Mouse (Mus musculus) testis, adult 2 months (tissue): ENCODE measurements around the gene Akap13.

ENCODE experiments used
- CTCF ChIP-seq: fragments of 200-500 bp; IDR thresholded peaks from 2 replicates; pipeline ENCODE4 v1.5.1; 2012; ENCODE audit warnings: low read depth, mild to moderate bottlenecking, inconsistent platforms, low read length, moderate library complexity; ENCODE audit not compliant: control insufficient read depth, insufficient read depth, insufficient replicate concordance
- POLR2A ChIP-seq: fragments of 200-500 bp; IDR thresholded peaks from 2 replicates; pipeline ENCODE4 v1.6.1; 2012; ENCODE audit warnings: low read depth, mild to moderate bottlenecking, inconsistent platforms, low read length, moderate library complexity; ENCODE audit not compliant: control insufficient read depth

DNA sequence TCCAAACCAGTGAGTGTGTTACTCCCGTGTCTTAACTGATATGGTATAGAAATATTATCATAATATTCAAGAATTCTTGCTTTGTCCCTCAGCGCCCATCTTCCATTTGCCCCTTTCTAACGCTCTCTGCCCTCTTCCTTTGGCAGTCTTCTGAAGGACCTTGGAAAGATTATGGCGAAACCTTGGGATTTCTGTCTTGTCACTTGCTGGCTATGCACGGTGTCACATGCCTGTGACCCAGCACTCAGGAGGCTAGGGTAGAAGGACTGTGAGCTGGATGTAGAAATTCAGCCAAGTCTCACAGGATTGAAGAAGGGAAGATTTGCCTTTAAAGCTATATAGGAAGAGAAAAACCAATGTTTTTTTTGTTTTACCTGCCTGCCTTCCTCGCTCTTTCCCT lies 212.2 kb downstream of the Akap13 start:
- TF ChIP-seq CTCF = no peak
- no peak for TF ChIP-seq POLR2A
